Mouse (Mus musculus) thymus, adult 2 months (tissue): ENCODE data around the gene Upk1a.

Experiments
- CTCF ChIP-seq: fragments of 200-500 bp; IDR thresholded peaks from 2 replicates; pipeline ENCODE4 v1.5.1; 2012; ENCODE audit warnings: mild to moderate bottlenecking, control low read depth, low read length, moderate library complexity, borderline replicate concordance; ENCODE audit not compliant: control insufficient read depth, poor library complexity, insufficient read depth; ENCODE audit errors: extremely low read depth
- POLR2A ChIP-seq: fragments of 200-500 bp; IDR thresholded peaks from 2 replicates; pipeline ENCODE4 v1.6.1; 2012; ENCODE audit warnings: mild to moderate bottlenecking, low read length, control low read depth, moderate library complexity; ENCODE audit not compliant: control insufficient read depth, poor library complexity, insufficient read depth; ENCODE audit errors: extremely low read depth

DNA sequence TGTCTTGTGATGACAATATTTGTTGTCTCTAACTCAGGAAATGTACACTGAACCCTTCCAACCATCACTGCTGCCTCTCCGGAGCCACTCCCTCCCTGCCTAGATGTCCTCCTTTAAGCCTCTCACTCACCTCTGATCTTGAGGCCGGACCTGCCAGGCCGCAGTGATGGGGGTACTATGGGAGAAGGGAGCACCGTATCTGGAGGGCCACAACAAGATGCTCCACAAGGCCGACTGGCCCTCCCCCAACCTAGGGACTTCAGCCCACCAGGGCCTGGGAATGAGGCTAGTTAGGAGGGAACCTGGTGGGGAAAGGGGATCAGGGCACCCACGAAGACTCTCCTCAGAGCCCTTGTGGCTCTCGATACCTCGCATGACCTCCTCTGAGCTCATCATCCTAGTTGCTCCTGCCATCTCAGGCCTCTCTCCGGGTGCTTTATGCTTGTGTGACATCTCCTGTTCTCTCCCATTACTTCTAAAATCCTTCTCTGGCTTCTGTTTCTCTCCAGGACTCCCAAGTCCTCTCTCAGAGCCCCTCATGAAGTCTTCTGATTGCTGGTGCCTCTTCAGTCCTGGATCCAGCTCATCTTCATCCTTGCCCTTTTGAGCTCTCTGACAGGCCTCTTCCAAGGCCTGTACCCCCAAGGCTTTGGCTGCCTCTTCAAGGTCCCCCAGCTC lies 21.6 kb downstream of the Upk1a start:
- TF ChIP-seq POLR2A (no peak), CTCF (no peak)
